Mouse (Mus musculus) embryonic facial prominence, embryonic 13.5 days (tissue): ENCODE results near the gene Lbh. TPM values are rescaled to one million over a fixed set of nuclear protein-coding genes. Genes with fewer than 3 reads are reported as not detected.
A peak's percentile ranks its signal among the peaks of the same experiment; 100 is the strongest.

Source experiments
- ATAC-seq: fragments of 200-750 bp; cut with Nextera tagmentation; 2 replicates; pipeline ENCODE4 v1.8.0; 2017; ENCODE audit warnings: low read depth; ENCODE audit not compliant: insufficient number of reproducible peaks, insufficient read depth, low FRiP score, low TSS enrichment
- H3K27ac ChIP-seq: fragments of 300-500 bp; sonication (generic); 2 replicates; pipeline ENCODE4 v1.5.1; 2015; ENCODE audit warnings: moderate library complexity, mild to moderate bottlenecking, inconsistent platforms
- H3K27me3 ChIP-seq: fragments of 300-500 bp; sonication (generic); 2 replicates; pipeline ENCODE4 v1.6.1; 2015; ENCODE audit warnings: mild to moderate bottlenecking, inconsistent platforms
- H3K36me3 ChIP-seq: fragments of 300-500 bp; sonication (generic); 2 replicates; pipeline ENCODE4 v1.6.1; 2015; ENCODE audit warnings: mild to moderate bottlenecking, inconsistent platforms
- H3K4me1 ChIP-seq: fragments of 300-500 bp; sonication (generic); 2 replicates; pipeline ENCODE4 v1.6.1; 2015; ENCODE audit warnings: inconsistent platforms
- H3K4me2 ChIP-seq: fragments of 300-500 bp; sonication (generic); 2 replicates; pipeline ENCODE4 v1.6.1; 2015; ENCODE audit warnings: moderate library complexity, mild to moderate bottlenecking, inconsistent platforms
- H3K4me3 ChIP-seq: fragments of 300-500 bp; sonication (generic); 2 replicates; pipeline ENCODE4 v1.5.1; 2015; ENCODE audit warnings: mild to moderate bottlenecking, inconsistent platforms
- H3K9ac ChIP-seq: fragments of 300-500 bp; sonication (generic); 2 replicates; pipeline ENCODE4 v1.6.1; 2015; ENCODE audit warnings: mild to moderate bottlenecking, inconsistent platforms
- H3K9me3 ChIP-seq: fragments of 300-500 bp; sonication (generic); 2 replicates; pipeline ENCODE4 v1.6.1; 2016; ENCODE audit warnings: inconsistent platforms
- WGBS: fragments of 180-500 bp; shearing (Covaris S2); methylation state at CpG from one replicate; pipeline ENCODE4 v1.1.7; 2015; ENCODE audit warnings: mixed read lengths; 5-methylcytosine and 5-hydroxymethylcytosine counted together
- polyA plus RNA-seq: library from polyadenylated mRNA; unstranded; fragments of >200 nt; fragmentation: Nextera tagmentation; extraction: Ambion mirVana; gene quantifications from 2 replicates; pipeline ENCODE4 v1.2.1, GENCODE M21; 2015

Lbh gene
- polyA plus RNA-seq, 1 experiment from 2014 or later: 4.0 TPM

DNA sequence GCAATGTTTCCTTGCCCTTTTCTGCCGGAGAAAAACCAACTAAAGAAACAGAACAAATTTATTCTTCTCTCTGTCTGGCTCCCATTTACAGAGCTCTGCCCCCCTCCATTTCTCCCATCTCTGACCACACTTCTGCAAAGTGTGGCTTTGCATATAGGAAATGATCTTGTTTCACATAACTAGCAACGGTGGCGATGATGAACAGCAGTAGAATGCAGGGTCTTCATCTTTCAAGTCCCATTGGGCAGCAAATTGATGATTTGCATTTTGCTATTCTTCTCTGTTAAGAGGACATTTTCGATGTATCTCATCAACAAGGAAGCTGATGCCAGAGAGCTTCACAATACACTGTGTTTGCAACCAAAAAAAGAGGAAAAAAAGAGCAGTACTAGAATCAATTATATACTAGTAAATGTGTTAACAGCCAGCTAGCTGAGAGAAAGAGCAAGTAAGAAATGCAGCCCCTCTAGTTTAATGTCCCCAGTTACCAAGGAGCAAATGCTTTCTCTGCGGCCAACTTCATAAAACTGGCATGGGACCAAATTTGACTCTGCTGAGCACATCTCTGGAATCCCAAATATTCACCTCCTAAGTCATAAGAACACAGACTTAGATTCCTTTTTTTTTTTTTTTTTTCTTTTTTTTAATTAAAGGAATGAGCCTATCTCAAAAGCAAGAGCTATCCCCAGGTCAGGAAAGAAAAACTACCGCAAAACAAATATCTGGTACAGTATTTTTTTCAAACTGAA is 29.2 kb downstream of the Lbh start:
- Histone ChIP-seq H3K4me1 (peaks cover 12% of the 10 kb centered on the region), H3K4me3 (no peak overlapping the region), H3K9ac (no peak overlapping the region), H3K4me2 (no peak overlapping the region), H3K9me3 (no peaks in the 10 kb centered on the region), H3K36me3 (peaks cover 7% of the 10 kb centered on the region; the same call in 1 of the 2 replicates), H3K27me3 (no peaks in the 10 kb centered on the region), H3K27ac (no peak overlapping the region)
- 51% methylated on average over 6 of the region's 6 CpGs for WGBS
- ATAC-seq: no peak

- Histone ChIP-seq H3K4me3 (no peak overlapping the region), H3K36me3 (no peaks in the 10 kb centered on the region), H3K9ac (no peak overlapping the region), H3K27me3 (no peaks in the 10 kb centered on the region), H3K27ac (no peak overlapping the region), H3K4me2 (no peak overlapping the region), H3K4me1 (peaks cover 17% of the 10 kb centered on the region), H3K9me3 (no peaks in the 10 kb centered on the region)
- WGBS: 70% methylated on average over 9 of the region's 9 CpGs
- no peak for ATAC-seq
Observed at GRCm38 (mm10) chr17:72948119-72948518, 30.0 kb downstream of the Lbh start.

GRCm38 (mm10) chr17:72949247-72949701 is 31.2 kb downstream of the Lbh start:
- no peak for ATAC-seq
- Histone ChIP-seq H3K27me3 (no peaks in the 10 kb centered on the region), H3K27ac (no peak overlapping the region), H3K9me3 (no peaks in the 10 kb centered on the region), H3K9ac (no peak overlapping the region), H3K36me3 (no peaks in the 10 kb centered on the region), H3K4me2 (no peak overlapping the region), H3K4me1 (peaks cover 28% of the 10 kb centered on the region), H3K4me3 (no peak overlapping the region)
- WGBS: 84% methylated on average over 7 of the region's 7 CpGs

DNA sequence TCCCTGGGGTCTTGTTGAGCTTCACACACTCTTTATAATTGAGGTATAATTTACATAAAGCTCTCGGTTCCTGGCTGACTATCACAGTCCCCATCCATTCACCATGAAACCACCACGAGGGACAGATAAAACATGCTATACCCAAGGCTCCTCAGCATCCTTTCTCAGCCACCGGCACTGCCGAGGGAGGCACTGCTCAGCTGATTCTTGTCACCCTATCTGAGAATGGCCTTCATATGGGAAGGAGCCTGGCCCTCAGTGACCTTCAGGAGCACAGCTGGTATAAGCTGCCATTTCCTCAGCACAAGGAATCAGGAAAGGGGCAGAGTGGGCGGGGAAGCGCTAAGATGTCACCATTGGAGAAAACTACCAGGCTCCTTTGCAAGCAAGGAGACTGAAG is 33.2 kb downstream of the Lbh start:
- Histone ChIP-seq H3K4me3 (no peak overlapping the region), H3K36me3 (no peaks in the 10 kb centered on the region), H3K27me3 (no peaks in the 10 kb centered on the region), H3K9ac (no peak overlapping the region), H3K4me2 (no peak overlapping the region), H3K4me1 (peaks cover 38% of the 10 kb centered on the region), H3K9me3 (no peaks in the 10 kb centered on the region), H3K27ac (no peak overlapping the region)
- WGBS: 74% methylated on average over 6 of the region's 6 CpGs
- no peak for ATAC-seq

DNA sequence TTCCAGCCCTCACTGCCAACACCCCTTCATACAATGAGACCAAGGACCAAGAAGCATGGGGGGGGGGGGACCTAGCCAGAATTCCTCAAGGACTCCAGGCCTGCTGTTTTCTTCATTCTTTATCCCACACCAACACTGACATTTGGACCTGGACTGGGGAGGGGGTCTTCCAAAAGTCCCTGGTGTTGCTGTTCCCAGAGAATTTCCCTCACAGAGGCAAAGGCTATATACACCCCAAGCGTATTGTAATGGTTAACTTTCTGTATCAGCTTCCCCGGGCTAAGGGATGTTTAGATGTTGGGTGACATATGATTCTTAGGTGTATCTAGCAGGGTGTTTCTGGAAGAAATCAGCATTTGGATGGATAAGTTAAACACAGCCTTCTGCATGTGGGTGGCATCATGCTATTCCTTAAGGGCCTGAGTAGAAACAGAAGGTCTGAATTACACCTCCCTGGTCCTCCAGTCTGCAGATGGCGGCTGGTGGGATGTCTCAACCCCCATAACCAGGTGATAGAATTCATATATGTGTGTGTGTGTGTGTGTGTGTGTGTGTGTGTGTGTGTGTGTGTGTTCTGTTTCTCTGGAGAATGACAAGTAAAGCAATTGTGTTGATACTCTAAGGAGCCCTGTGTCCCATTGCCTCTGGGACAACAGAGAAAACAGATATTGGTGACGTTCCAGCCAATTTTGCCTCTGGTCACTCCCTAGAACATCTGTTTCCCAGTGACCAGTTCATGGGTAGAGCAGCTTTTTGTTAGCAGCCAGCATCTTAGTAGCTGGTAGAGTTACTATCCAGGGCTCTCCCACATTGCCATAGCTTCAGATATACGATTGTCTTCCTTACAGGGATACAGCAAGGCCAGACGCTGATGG is 35.9 kb downstream of the Lbh start:
- H3K9ac ChIP-seq: no peak overlapping the region
- H3K27ac ChIP-seq: no peak overlapping the region
- H3K4me2 ChIP-seq: no peak overlapping the region
- 41% methylated on average over 6 of the region's 6 CpGs for WGBS
- no peak overlapping the region for H3K4me3 ChIP-seq
- ATAC-seq: no peak
- H3K27me3 ChIP-seq: no peaks in the 10 kb centered on the region
- no peaks in the 10 kb centered on the region for H3K36me3 ChIP-seq
- H3K4me1 ChIP-seq: peaks cover 30% of the 10 kb centered on the region
- no peaks in the 10 kb centered on the region for H3K9me3 ChIP-seq

- Histone ChIP-seq H3K4me3 (no peak overlapping the region), H3K27me3 (no peaks in the 10 kb centered on the region), H3K27ac (peak overlapping the region; percentile 62; the same call in 1 of the 2 replicates), H3K36me3 (no peaks in the 10 kb centered on the region), H3K4me2 (no peak overlapping the region), H3K4me1 (peaks cover 38% of the 10 kb centered on the region), H3K9me3 (no peaks in the 10 kb centered on the region), H3K9ac (no peak overlapping the region)
- 35% methylated on average over 2 of the region's 2 CpGs for WGBS
- no peak for ATAC-seq
Observed at GRCm38 (mm10) chr17:72955534-72955933, 37.4 kb downstream of the Lbh start.

GRCm38 (mm10) chr17:72957016-72957415 is 38.9 kb downstream of the Lbh start:
- no peaks in the 10 kb centered on the region for H3K36me3 ChIP-seq
- no peak overlapping the region for H3K4me2 ChIP-seq
- no peaks in the 10 kb centered on the region for H3K9me3 ChIP-seq
- peaks cover 38% of the 10 kb centered on the region for H3K4me1 ChIP-seq
- H3K27ac ChIP-seq: no peak overlapping the region
- no peak for ATAC-seq
- H3K27me3 ChIP-seq: no peaks in the 10 kb centered on the region
- H3K9ac ChIP-seq: no peak overlapping the region
- no peak overlapping the region for H3K4me3 ChIP-seq
- 87% methylated on average over 6 of the region's 6 CpGs for WGBS

GRCm38 (mm10) chr17:72958886-72959285 is 40.8 kb downstream of the Lbh start:
- no peak for ATAC-seq
- Histone ChIP-seq H3K4me1 (peaks cover 26% of the 10 kb centered on the region), H3K9ac (no peak overlapping the region), H3K4me3 (no peak overlapping the region), H3K4me2 (no peak overlapping the region), H3K27ac (no peak overlapping the region), H3K36me3 (no peaks in the 10 kb centered on the region), H3K27me3 (no peaks in the 10 kb centered on the region), H3K9me3 (no peaks in the 10 kb centered on the region)
- 88% methylated on average over 5 of the region's 5 CpGs for WGBS

- no peaks in the 10 kb centered on the region for H3K36me3 ChIP-seq
- H3K9ac ChIP-seq: no peak overlapping the region
- H3K27me3 ChIP-seq: no peaks in the 10 kb centered on the region
- no peak for ATAC-seq
- H3K27ac ChIP-seq: no peak overlapping the region
- no peak overlapping the region for H3K4me3 ChIP-seq
- no peaks in the 10 kb centered on the region for H3K9me3 ChIP-seq
- peaks cover 20% of the 10 kb centered on the region for H3K4me1 ChIP-seq
- no peak overlapping the region for H3K4me2 ChIP-seq
- 46% methylated on average over 5 of the region's 5 CpGs for WGBS
Observed at GRCm38 (mm10) chr17:72959497-72960039, 41.5 kb downstream of the Lbh start.

DNA sequence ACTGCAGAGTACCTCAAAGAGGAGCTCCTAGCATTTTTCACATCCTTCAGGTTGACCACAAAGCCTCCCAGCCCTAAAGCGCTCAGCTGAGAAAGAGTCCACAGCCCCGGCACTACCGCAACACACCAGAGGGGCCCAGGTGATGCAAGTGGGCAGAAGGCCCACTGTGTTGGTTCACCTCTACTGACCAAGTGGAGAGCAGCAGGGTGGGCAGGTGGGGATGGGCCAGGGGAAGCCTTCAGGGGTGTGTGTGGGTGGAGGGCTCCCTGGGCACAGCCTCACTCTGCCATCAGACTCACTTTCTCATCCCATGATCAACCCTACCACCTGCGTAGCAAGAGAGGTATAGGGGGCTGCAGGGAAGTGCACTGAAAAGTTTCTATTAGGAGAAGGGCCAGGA is 42.1 kb downstream of the Lbh start:
- H3K27ac ChIP-seq: no peak overlapping the region
- H3K27me3 ChIP-seq: no peaks in the 10 kb centered on the region
- ATAC-seq: no peak
- no peak overlapping the region for H3K4me2 ChIP-seq
- H3K36me3 ChIP-seq: no peaks in the 10 kb centered on the region
- peaks cover 19% of the 10 kb centered on the region for H3K4me1 ChIP-seq
- 96% methylated on average over 4 of the region's 4 CpGs for WGBS
- no peak overlapping the region for H3K9ac ChIP-seq
- H3K4me3 ChIP-seq: no peak overlapping the region
- no peaks in the 10 kb centered on the region for H3K9me3 ChIP-seq

DNA sequence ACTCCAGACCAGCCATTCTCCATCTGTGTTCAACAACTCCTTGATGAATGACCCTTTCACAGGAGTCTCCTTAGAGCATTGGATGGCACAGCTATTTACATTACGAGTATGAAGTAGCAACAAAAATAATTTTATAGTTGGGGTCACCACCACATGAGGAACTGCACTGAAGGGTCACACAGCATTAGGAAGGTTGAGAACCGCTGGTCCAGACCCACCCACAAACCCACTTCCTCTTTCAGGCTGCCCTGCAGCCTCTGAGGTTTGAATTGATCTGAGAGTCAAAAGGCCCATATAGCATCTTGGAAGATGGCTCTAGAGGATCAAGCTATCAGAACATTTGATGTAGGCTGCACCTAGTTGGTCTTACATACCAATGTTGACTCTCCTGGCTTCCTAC is 42.8 kb downstream of the Lbh start:
- 75% methylated on average over 2 of the region's 2 CpGs for WGBS
- no peaks in the 10 kb centered on the region for H3K27me3 ChIP-seq
- H3K4me2 ChIP-seq: no peak overlapping the region
- no peak overlapping the region for H3K27ac ChIP-seq
- no peaks in the 10 kb centered on the region for H3K9me3 ChIP-seq
- no peaks in the 10 kb centered on the region for H3K36me3 ChIP-seq
- H3K4me1 ChIP-seq: peaks cover 20% of the 10 kb centered on the region
- H3K4me3 ChIP-seq: no peak overlapping the region
- ATAC-seq: no peak
- H3K9ac ChIP-seq: no peak overlapping the region
